Mouse (Mus musculus) right cerebral cortex, postnatal 36 days (tissue): Measurements from ENCODE around the gene Zbtb1.
"Not testable (repeated sequence)": the region's sequence is repeated elsewhere in the genome, so short reads cannot be mapped to it uniquely, and the experiment has no call there.

Source experiments
- DNase-seq, 2 experiments: peaks; one replicate each; pipeline ENCODE4 v3.0.0; 2022; ENCODE audit warnings: low spot score in 2 of 2, mixed read lengths in 1 of 2

The Zbtb1 gene

GRCm38 (mm10) chr12:76404836-76405182, 34.7 kb downstream of the Zbtb1 start:
- peak in 1 of 2 experiments; percentile 20 for DNase-seq

- DNase-seq, result peak; percentile 21 to 25
Measured at GRCm38 (mm10) chr12:76405183-76405970, 35.3 kb downstream of the Zbtb1 start.

DNA sequence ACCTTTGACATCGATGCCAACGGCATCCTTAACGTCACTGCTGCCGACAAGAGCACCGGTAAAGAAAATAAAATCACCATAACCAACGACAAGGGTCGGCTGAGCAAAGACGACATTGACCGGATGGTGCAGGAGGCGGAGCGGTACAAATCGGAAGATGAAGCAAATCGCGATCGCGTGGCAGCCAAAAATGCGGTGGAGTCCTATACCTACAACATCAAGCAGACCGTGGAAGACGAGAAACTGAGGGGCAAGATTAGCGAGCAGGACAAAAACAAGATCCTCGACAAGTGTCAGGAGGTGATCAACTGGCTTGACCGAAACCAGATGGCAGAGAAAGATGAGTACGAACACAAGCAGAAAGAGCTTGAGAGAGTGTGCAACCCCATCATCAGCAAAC, 35.9 kb downstream of the Zbtb1 start:
- DNase-seq, result no peak

DNA sequence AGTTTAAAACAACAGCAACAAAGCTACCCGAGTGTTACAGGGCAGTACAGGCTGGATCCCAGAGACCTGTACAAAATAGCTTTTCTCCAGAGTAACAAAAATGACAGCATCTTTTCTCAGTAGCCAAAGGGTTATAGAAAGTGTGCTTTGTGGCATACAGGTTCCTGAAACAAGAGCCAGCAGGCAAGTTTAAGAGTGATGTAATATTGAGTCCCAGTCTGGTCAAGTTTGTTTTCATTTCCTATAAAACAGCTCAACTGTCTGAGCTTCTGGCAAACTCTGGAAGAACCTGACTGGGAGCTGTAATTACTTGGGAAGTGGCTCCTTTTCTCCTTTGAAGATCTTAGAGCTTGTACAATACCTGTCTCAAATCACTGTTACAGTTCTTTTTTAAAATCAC, 37.1 kb downstream of the Zbtb1 start:
- no peak for DNase-seq

- no peak for DNase-seq
Measured at GRCm38 (mm10) chr12:76409166-76409565, 39.1 kb downstream of the Zbtb1 start.

DNA sequence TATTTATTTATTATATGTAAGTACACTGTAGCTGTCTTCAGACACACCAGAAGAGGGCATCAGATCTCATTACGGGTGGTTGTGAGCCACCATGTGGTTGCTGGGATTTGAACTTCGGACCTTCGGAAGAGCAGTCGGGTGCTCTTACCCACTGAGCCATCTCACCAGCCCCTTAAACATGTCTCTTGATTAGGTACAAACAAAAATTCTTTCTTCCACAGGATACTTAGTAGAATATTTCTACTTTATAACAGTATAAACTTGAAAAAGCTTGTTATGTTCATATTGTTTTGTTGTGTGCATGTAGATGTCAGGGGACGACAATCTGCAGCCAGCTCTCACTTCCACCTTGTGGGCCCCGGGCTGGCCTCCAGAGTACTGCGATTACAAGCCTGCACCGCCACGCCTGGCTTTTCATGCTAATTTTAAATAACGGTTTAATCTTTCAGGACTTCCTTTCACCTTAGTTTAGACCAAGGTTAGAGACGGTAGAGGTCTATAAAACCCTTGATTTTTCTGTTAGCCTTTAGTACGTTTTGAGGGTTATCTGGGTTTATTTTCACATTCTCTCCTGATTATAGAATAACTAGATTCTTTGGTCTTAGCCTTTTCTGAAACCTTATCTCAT, 45.4 kb downstream of the Zbtb1 start:
- no peak for DNase-seq

- no peak for DNase-seq
Measured at GRCm38 (mm10) chr12:76417433-76417854, 47.4 kb downstream of the Zbtb1 start, which contains the start of gene Ppp1r36. Ppp1r36 (plus strand) TSS chr12:76417538.

DNA sequence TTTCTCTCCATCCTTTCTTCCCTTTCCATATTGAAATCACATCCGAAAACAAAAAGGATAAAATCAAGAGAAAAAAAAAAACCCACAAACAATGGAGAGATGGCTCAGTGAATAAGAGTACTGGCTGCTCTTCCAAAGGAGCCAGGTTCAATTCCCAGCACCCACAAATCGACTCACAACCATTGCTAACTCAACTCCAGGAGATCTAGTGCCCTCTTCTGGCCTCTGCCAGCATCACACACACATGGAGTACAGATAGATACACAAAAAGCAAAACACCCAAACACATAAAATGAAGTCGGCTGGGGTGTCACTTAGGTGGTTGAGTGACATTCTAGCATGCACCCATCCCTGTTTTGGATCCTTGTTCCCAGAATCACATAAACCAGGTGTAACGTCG, 48.3 kb downstream of the Zbtb1 start:
- no peak for DNase-seq

DNA sequence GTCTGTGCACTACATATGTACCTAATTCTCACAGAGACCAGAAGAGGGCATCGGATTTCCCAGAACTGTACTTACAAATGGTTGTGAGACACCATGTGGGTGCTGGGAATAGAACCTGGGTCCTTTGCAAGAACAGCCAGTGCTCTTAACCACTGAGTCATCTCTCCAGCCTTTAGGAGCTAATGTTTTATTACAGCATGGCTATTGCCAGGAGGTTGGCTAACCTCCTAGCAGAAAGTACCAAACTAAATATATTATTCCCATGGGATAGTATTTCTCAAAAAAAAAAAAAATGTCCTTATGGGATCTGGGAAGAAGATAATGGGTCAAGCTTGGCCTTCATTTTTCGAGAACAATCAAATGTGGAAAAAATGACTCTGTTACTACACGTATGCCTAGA, 55.2 kb downstream of the Zbtb1 start:
- DNase-seq, result no peak

GRCm38 (mm10) chr12:76427546-76427945, 57.5 kb downstream of the Zbtb1 start:
- no peak for DNase-seq

- DNase-seq, result peak in 1 of 2 experiments; percentile 11
Measured at GRCm38 (mm10) chr12:76430879-76431406, 60.9 kb downstream of the Zbtb1 start.

DNA sequence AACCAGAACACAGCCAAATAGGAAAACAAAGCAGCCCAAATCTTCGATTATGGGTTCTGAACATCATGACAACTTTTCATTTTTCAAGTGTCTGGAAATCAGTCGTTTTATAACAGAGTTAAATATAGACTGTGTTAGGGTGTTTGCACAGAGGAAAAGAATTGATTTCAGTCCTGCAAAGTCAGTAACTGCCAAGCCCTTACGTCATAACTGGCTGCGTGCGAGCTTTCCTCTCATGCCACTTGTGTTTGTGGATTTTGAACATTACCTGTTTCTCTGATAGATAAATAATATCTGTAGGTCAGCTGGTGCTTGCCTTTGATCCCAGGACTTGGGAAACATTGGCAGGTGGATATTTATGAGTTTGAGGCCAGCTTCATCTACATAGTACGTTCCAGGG, 61.4 kb downstream of the Zbtb1 start:
- DNase-seq, result no peak

DNA sequence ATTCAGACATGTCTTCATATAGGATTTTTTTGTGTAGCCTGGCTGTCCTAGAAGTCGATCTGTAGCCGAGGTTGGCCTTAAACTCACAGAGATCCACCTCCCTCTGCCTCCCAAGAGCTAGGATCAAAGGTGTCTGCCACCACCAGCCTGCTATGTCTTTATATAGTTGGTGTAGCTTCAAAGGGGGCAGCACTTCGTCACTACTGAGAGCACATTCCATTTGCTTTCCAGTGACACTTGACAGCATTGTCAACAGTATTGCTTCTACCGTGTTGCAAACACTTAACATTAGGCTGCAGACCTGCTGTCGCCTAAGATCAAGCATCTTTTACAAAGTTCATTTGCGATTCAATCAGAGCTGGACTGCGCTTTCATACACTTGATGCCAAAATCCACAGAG, 64.0 kb downstream of the Zbtb1 start:
- DNase-seq, result no peak

- no peak for DNase-seq
Measured at GRCm38 (mm10) chr12:76435084-76435483, 65.0 kb downstream of the Zbtb1 start.

DNA sequence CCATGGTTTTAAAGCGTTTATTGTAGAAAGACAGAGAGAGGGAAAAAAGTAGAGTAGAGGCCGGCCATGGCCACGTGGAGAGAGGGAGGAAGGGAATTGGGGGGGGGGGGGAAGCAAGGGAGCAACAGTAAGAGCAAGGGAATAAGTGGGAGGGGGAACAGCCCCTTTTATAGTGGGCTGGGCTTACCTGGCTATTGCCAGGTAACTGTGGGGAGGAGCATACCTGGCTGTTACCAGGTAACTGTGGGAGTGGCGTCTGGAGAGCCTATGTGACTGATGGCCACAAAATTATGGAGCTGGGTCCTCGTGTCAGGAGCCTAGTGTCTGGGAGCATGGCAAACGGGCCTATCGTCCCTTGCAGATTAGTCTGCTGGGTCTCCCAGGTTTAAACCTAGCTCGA, 65.5 kb downstream of the Zbtb1 start:
- DNase-seq, result no peak

- DNase-seq, result not testable (repeated sequence)
Measured at GRCm38 (mm10) chr12:76443488-76443887, 73.4 kb downstream of the Zbtb1 start.

- no peak for DNase-seq
Measured at GRCm38 (mm10) chr12:76444359-76444772, 74.3 kb downstream of the Zbtb1 start.

- DNase-seq, result no peak
Measured at GRCm38 (mm10) chr12:76444862-76445261, 74.8 kb downstream of the Zbtb1 start.

DNA sequence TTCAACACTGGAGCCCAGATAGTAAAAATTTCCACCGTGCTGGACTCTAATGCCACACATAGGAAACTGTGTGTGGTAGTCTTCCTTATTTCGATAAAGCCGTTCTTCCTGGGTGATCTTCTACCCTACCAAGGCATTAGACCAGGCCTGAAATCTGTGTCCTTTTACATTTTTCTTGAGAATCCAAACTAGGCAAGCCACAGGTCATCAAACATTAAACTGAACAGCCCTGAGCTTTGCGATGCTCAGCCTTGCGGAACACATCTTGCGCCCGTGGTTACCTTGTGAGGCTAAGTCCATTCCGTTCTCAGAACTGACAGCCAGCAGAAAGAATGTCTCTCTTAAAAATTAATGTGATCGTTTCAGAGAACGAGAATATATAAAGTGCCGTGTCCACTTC, 76.1 kb downstream of the Zbtb1 start:
- no peak for DNase-seq
